Mouse (Mus musculus): ENCODE measurements around the gene Apbb1. TPM values are rescaled to one million over a fixed set of nuclear protein-coding genes. Genes with fewer than 3 reads are reported as not detected.

The Apbb1 gene
- polyA plus RNA-seq, 1 experiment from 2014 or later, result 2.3 TPM

GRCm38 (mm10) chr7:105519771-105520170 lies 61.7 kb downstream of the Apbb1 start:
- H3K9ac ChIP-seq, result no peak overlapping the region
- H3K4me1 ChIP-seq (replicated peaks), result no peaks in the 10 kb centered on the region
- WGBS (ENCODE audit: insufficient replicate concordance), result 47% methylated on average over 2 of the region's 2 CpGs

DNA sequence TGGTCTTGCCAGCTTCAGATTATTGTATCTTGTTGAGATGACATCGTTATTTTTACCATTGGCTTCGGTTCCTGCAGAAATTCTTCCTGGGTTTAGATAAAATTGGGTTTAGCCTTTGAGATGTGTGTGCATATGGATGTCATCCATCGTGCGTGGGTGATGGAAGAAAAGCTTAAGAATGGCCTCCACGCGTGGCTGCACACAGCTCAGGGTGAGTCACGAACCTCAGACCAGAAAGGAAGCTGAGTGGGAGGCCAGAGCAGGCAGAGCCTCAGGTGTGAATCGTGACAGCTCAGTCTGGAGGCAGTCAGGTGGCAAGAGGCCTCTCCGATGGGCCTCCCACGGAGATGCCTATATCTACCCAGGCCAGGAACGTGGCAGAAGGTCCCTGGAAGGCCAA lies 62.1 kb downstream of the Apbb1 start:
- no peaks in the 10 kb centered on the region for H3K27me3 ChIP-seq
- H3K9ac ChIP-seq, result no peak overlapping the region
- H3K36me3 ChIP-seq (replicated peaks), result no peaks in the 10 kb centered on the region
- no peak overlapping the region for H3K4me2 ChIP-seq
- H3K27ac ChIP-seq (replicated peaks), result no peak overlapping the region
- ATAC-seq (ENCODE audit: insufficient read depth), result no peak
- H3K9me3 ChIP-seq (replicated peaks), result no peaks in the 10 kb centered on the region
- H3K4me3 ChIP-seq (replicated peaks), result no peak overlapping the region
- WGBS (ENCODE audit: insufficient replicate concordance), result 57% methylated on average over 11 of the region's 11 CpGs
- H3K4me1 ChIP-seq (replicated peaks), result no peaks in the 10 kb centered on the region

More at GRCm38 (mm10) chr7:105519771-105520170, 61.7 kb downstream of the Apbb1 start:
- Histone ChIP-seq H3K27ac (replicated peaks) (no peak overlapping the region), H3K4me2 (no peak overlapping the region), H3K36me3 (replicated peaks) (no peaks in the 10 kb centered on the region), H3K27me3 (no peaks in the 10 kb centered on the region), H3K9me3 (replicated peaks) (no peaks in the 10 kb centered on the region), H3K4me3 (replicated peaks) (no peak overlapping the region)
- no peak for ATAC-seq (ENCODE audit: insufficient read depth)

GRCm38 (mm10) chr7:105516669-105517360 lies 64.6 kb downstream of the Apbb1 start:
- Histone ChIP-seq H3K27me3 (no peaks in the 10 kb centered on the region), H3K9me3 (replicated peaks) (no peaks in the 10 kb centered on the region), H3K4me3 (replicated peaks) (no peak overlapping the region), H3K27ac (replicated peaks) (no peak overlapping the region), H3K9ac (no peak overlapping the region), H3K36me3 (replicated peaks) (no peaks in the 10 kb centered on the region), H3K4me2 (no peak overlapping the region), H3K4me1 (replicated peaks) (no peaks in the 10 kb centered on the region)
- ATAC-seq (ENCODE audit: insufficient read depth), result no peak
- 52% methylated on average over 9 of the region's 9 CpGs for WGBS (ENCODE audit: insufficient replicate concordance)

- no peak for ATAC-seq (ENCODE audit: insufficient read depth)
- H3K4me2 ChIP-seq, result no peak overlapping the region
- no peaks in the 10 kb centered on the region for H3K27me3 ChIP-seq
- H3K9ac ChIP-seq, result no peak overlapping the region
- no peaks in the 10 kb centered on the region for H3K9me3 ChIP-seq (replicated peaks)
- no peak overlapping the region for H3K4me3 ChIP-seq (replicated peaks)
- no peaks in the 10 kb centered on the region for H3K36me3 ChIP-seq (replicated peaks)
- no peaks in the 10 kb centered on the region for H3K4me1 ChIP-seq (replicated peaks)
- H3K27ac ChIP-seq (replicated peaks), result no peak overlapping the region
- WGBS (ENCODE audit: insufficient replicate concordance), result 8% methylated on average over 5 of the region's 5 CpGs
Observed at GRCm38 (mm10) chr7:105515178-105515577, 66.3 kb downstream of the Apbb1 start.

- ATAC-seq (ENCODE audit: insufficient read depth), result no peak
- no peak overlapping the region for H3K9ac ChIP-seq
- H3K27me3 ChIP-seq, result no peaks in the 10 kb centered on the region
- H3K4me3 ChIP-seq (replicated peaks), result no peak overlapping the region
- WGBS (ENCODE audit: insufficient replicate concordance), result 54% methylated on average over 5 of the region's 5 CpGs
- H3K4me2 ChIP-seq, result no peak overlapping the region
- H3K9me3 ChIP-seq (replicated peaks), result no peaks in the 10 kb centered on the region
- no peaks in the 10 kb centered on the region for H3K4me1 ChIP-seq (replicated peaks)
- H3K27ac ChIP-seq (replicated peaks), result no peak overlapping the region
- H3K36me3 ChIP-seq (replicated peaks), result no peaks in the 10 kb centered on the region
Observed at GRCm38 (mm10) chr7:105514561-105514960, 66.9 kb downstream of the Apbb1 start.

GRCm38 (mm10) chr7:105513845-105514291 lies 67.6 kb downstream of the Apbb1 start:
- ATAC-seq (ENCODE audit: insufficient read depth), result no peak
- Histone ChIP-seq H3K27me3 (no peaks in the 10 kb centered on the region), H3K36me3 (replicated peaks) (no peaks in the 10 kb centered on the region), H3K4me3 (replicated peaks) (no peak overlapping the region), H3K4me1 (replicated peaks) (no peaks in the 10 kb centered on the region), H3K4me2 (no peak overlapping the region), H3K9ac (no peak overlapping the region), H3K9me3 (replicated peaks) (no peaks in the 10 kb centered on the region), H3K27ac (replicated peaks) (no peak overlapping the region)
- WGBS (ENCODE audit: insufficient replicate concordance), result 48% methylated on average over 5 of the region's 5 CpGs

GRCm38 (mm10) chr7:105510143-105510542 lies 71.3 kb downstream of the Apbb1 start:
- Histone ChIP-seq H3K9me3 (replicated peaks) (no peaks in the 10 kb centered on the region), H3K36me3 (replicated peaks) (no peaks in the 10 kb centered on the region), H3K27ac (replicated peaks) (no peak overlapping the region), H3K27me3 (no peaks in the 10 kb centered on the region), H3K4me3 (replicated peaks) (no peak overlapping the region), H3K9ac (no peak overlapping the region), H3K4me1 (replicated peaks) (no peaks in the 10 kb centered on the region), H3K4me2 (no peak overlapping the region)
- whole genome bisulfite sequencing (ENCODE audit: insufficient replicate concordance), result 50% methylated on average over 5 of the region's 5 CpGs
- ATAC-seq (ENCODE audit: insufficient read depth), result no peak

Other genes starting within 250 kb of the Apbb1 start
- not detected in 2 replicates for gene Olfr690, start 247.5 kb downstream of the Apbb1 start, polyA plus RNA-seq (2015; fragmentation: Nextera tagmentation; extraction: Ambion mirVana)
- not detected in 2 replicates for gene Olfr691, start 239.4 kb downstream of the Apbb1 start, polyA plus RNA-seq (2015; fragmentation: Nextera tagmentation; extraction: Ambion mirVana)
- gene Olfr692, start 213.4 kb downstream of the Apbb1 start, polyA plus RNA-seq (2015; fragmentation: Nextera tagmentation; extraction: Ambion mirVana), result not detected in 2 replicates
- gene Gm5901, start 206.6 kb downstream of the Apbb1 start, polyA plus RNA-seq (2015; fragmentation: Nextera tagmentation; extraction: Ambion mirVana), result not detected in 2 replicates
- gene Fam160a2, start 181.6 kb downstream of the Apbb1 start, polyA plus RNA-seq (2015; fragmentation: Nextera tagmentation; extraction: Ambion mirVana), result 12.6 and 17.6 TPM in 2 replicates
- not detected in 2 replicates for gene Cnga4, start 177.1 kb downstream of the Apbb1 start, polyA plus RNA-seq (2015; fragmentation: Nextera tagmentation; extraction: Ambion mirVana)
- not detected in 2 replicates for gene Cckbr, start 155.9 kb downstream of the Apbb1 start, polyA plus RNA-seq (2015; fragmentation: Nextera tagmentation; extraction: Ambion mirVana)
- gene Cavin3, start 99.4 kb downstream of the Apbb1 start, polyA plus RNA-seq (2015; fragmentation: Nextera tagmentation; extraction: Ambion mirVana), result 5.5 and 5.7 TPM in 2 replicates
- 21.9 and 22.0 TPM in 2 replicates for gene Smpd1, start 27.3 kb downstream of the Apbb1 start, polyA plus RNA-seq (2015; fragmentation: Nextera tagmentation; extraction: Ambion mirVana)
- 343 and 400 TPM in 2 replicates for gene Hpx, start 18.5 kb upstream of the Apbb1 start, polyA plus RNA-seq (2015; fragmentation: Nextera tagmentation; extraction: Ambion mirVana)
- gene Trim3, start 51.9 kb upstream of the Apbb1 start, polyA plus RNA-seq (2015; fragmentation: Nextera tagmentation; extraction: Ambion mirVana), result 3.5 and 4.9 TPM in 2 replicates
- gene Timm10b, start 58.4 kb upstream of the Apbb1 start, polyA plus RNA-seq (2015; fragmentation: Nextera tagmentation; extraction: Ambion mirVana), result 94.4 and 98.5 TPM in 2 replicates
- gene Arfip2, start 58.8 kb upstream of the Apbb1 start, polyA plus RNA-seq (2015; fragmentation: Nextera tagmentation; extraction: Ambion mirVana), result 10.9 and 13.8 TPM in 2 replicates
- gene Gm45799, start 58.9 kb upstream of the Apbb1 start, polyA plus RNA-seq (2015; fragmentation: Nextera tagmentation; extraction: Ambion mirVana), result 14.4 and 24.6 TPM in 2 replicates
- 0.10 and 0.32 TPM in 2 replicates for gene Dnhd1, start 69.2 kb upstream of the Apbb1 start, polyA plus RNA-seq (2015; fragmentation: Nextera tagmentation; extraction: Ambion mirVana)
- gene Ilk, start 154.9 kb upstream of the Apbb1 start, polyA plus RNA-seq (2015; fragmentation: Nextera tagmentation; extraction: Ambion mirVana), result 120 and 127 TPM in 2 replicates
- gene Rrp8, start 155.7 kb upstream of the Apbb1 start, polyA plus RNA-seq (2015; fragmentation: Nextera tagmentation; extraction: Ambion mirVana), result 10.7 and 12.6 TPM in 2 replicates
- 110 and 117 TPM in 2 replicates for gene Taf10, start 162.7 kb upstream of the Apbb1 start, polyA plus RNA-seq (2015; fragmentation: Nextera tagmentation; extraction: Ambion mirVana)
- gene Tpp1, start 170.6 kb upstream of the Apbb1 start, polyA plus RNA-seq (2015; fragmentation: Nextera tagmentation; extraction: Ambion mirVana), result 59.4 and 62.5 TPM in 2 replicates
- gene Dchs1, start 206.0 kb upstream of the Apbb1 start, polyA plus RNA-seq (2015; fragmentation: Nextera tagmentation; extraction: Ambion mirVana), result 0.76 and 0.82 TPM in 2 replicates
- 213 and 216 TPM in 2 replicates for gene Mrpl17, start 229.4 kb upstream of the Apbb1 start, polyA plus RNA-seq (2015; fragmentation: Nextera tagmentation; extraction: Ambion mirVana)